Mouse (Mus musculus) heart, adult 2 months (tissue): ENCODE measurements around the gene Rnf43.

Experiments used
- CTCF ChIP-seq: fragments of 200-600 bp; IDR thresholded peaks from 2 replicates; pipeline ENCODE4 v1.8.1; 2022; ENCODE audit warnings: antibody characterized with exemption, mild to moderate bottlenecking, moderate library complexity
- POLR2A ChIP-seq: fragments of 200-500 bp; IDR thresholded peaks from 2 replicates; pipeline ENCODE4 v1.6.1; 2011; ENCODE audit warnings: mild to moderate bottlenecking, low read depth, low read length, control low read depth; ENCODE audit not compliant: insufficient read depth

DNA sequence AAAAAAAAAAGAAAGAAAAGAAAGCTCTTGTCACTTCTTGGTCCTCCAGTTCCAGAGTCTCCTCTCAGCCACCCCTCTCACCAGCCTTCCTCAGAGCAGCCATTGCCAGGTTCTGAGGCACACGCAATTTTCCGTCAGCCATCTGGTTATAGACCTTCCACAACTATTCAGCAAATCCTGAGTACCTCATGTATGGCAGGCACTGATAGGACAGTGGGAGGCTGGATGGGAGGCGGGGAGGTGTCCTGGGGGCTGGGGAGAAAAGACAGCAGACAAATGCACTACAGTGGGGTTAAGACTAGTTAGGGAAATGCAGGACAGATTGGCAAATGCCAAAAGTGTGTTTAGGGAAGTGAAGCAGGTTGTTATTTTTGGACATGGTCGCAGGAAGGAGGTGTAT is 49.7 kb downstream of the Rnf43 start:
- no peak for TF ChIP-seq CTCF
- TF ChIP-seq POLR2A, result no peak
